Mouse (Mus musculus) liver, embryonic 15.5 days (tissue): ENCODE results near the gene Dusp7. TPM values are rescaled to one million over a fixed set of nuclear protein-coding genes. Genes with fewer than 3 reads are reported as not detected.

Experiments
- ATAC-seq: fragments of 200-750 bp; cut with Nextera tagmentation; 2 replicates; pipeline ENCODE4 v1.8.0; 2017; ENCODE audit warnings: moderate number of reproducible peaks, mild to moderate bottlenecking, moderate library complexity; ENCODE audit not compliant: insufficient read depth
- H3K27ac ChIP-seq: fragments of 300-500 bp; sonication (generic); replicated peaks from 2 replicates; pipeline ENCODE4 v1.5.1; 2015; ENCODE audit warnings: mild to moderate bottlenecking, inconsistent platforms
- H3K27me3 ChIP-seq: fragments of 300-500 bp; sonication (generic); 2 replicates; pipeline ENCODE4 v1.6.1; 2015; ENCODE audit warnings: mild to moderate bottlenecking, inconsistent platforms
- H3K36me3 ChIP-seq: fragments of 300-500 bp; sonication (generic); replicated peaks from 2 replicates; pipeline ENCODE4 v1.6.1; 2015; ENCODE audit warnings: moderate library complexity, mild to moderate bottlenecking, inconsistent platforms
- H3K4me1 ChIP-seq: fragments of 300-500 bp; sonication (generic); replicated peaks from 2 replicates; pipeline ENCODE4 v1.6.1; 2015; ENCODE audit warnings: inconsistent platforms
- H3K4me2 ChIP-seq: fragments of 300-500 bp; sonication (generic); 2 replicates; pipeline ENCODE4 v1.6.1; 2015; ENCODE audit warnings: moderate library complexity, mild to moderate bottlenecking, inconsistent platforms
- H3K4me3 ChIP-seq: fragments of 300-500 bp; sonication (generic); replicated peaks from 2 replicates; pipeline ENCODE4 v1.5.1; 2015; ENCODE audit warnings: mild to moderate bottlenecking, inconsistent platforms
- H3K9ac ChIP-seq: fragments of 300-500 bp; sonication (generic); 2 replicates; pipeline ENCODE4 v1.6.1; 2015; ENCODE audit warnings: moderate library complexity, mild to moderate bottlenecking, inconsistent platforms
- H3K9me3 ChIP-seq: fragments of 300-500 bp; sonication (generic); replicated peaks from 2 replicates; pipeline ENCODE4 v1.6.1; 2016; ENCODE audit warnings: inconsistent platforms
- WGBS: fragments of 180-500 bp; shearing (Covaris S2); methylation state at CpG from one replicate; pipeline ENCODE4 v1.1.7; 2015; ENCODE audit warnings: mixed read lengths; ENCODE audit not compliant: insufficient replicate concordance; 5-methylcytosine and 5-hydroxymethylcytosine counted together
- polyA plus RNA-seq: library from polyadenylated mRNA; unstranded; fragments of >200 nt; fragmentation: Nextera tagmentation; extraction: Ambion mirVana; gene quantifications from 2 replicates; pipeline ENCODE4 v1.2.1, GENCODE M21; 2015

Gene Dusp7
- polyA plus RNA-seq, 1 experiment from 2014 or later, result 3.4 TPM

- no peak overlapping the region for H3K4me2 ChIP-seq
- H3K4me1 ChIP-seq, result no peaks in the 10 kb centered on the region
- no peak overlapping the region for H3K4me3 ChIP-seq
- H3K27ac ChIP-seq, result no peak overlapping the region
- H3K9ac ChIP-seq, result no peak overlapping the region
- no peaks in the 10 kb centered on the region for H3K36me3 ChIP-seq
- no peak for ATAC-seq
- no peaks in the 10 kb centered on the region for H3K9me3 ChIP-seq
- WGBS, result 78% methylated on average over 6 of the region's 6 CpGs
- no peaks in the 10 kb centered on the region for H3K27me3 ChIP-seq
These were observed 29.3 kb upstream of the Dusp7 start for GRCm38 (mm10) chr9:106339173-106339558.

DNA sequence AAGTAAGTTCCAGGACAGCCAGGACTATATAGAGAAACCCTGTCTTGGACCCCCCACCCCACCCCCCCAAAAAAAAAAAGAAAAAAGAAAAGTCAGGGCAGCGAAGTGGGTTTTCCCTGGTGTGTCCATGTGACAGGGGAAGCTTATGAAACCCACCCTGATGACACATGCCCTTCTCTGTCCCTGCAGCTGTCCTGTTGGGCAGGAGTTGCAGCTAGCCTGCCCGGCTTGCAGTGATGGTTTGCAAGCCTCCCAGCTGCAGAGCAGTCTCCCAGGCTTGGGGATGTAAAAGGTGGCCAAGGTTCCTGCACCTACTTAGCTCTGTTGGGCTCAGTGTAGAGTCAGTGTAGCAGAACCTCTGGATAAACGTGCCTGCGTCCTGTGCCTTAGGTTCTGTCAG, 28.7 kb upstream of the Dusp7 start:
- no peaks in the 10 kb centered on the region for H3K27me3 ChIP-seq
- no peaks in the 10 kb centered on the region for H3K36me3 ChIP-seq
- no peak overlapping the region for H3K4me3 ChIP-seq
- H3K9ac ChIP-seq, result no peak overlapping the region
- WGBS, result 76% methylated on average over 4 of the region's 4 CpGs
- no peak overlapping the region for H3K27ac ChIP-seq
- no peaks in the 10 kb centered on the region for H3K4me1 ChIP-seq
- H3K4me2 ChIP-seq, result no peak overlapping the region
- ATAC-seq, result no peak
- no peaks in the 10 kb centered on the region for H3K9me3 ChIP-seq

DNA sequence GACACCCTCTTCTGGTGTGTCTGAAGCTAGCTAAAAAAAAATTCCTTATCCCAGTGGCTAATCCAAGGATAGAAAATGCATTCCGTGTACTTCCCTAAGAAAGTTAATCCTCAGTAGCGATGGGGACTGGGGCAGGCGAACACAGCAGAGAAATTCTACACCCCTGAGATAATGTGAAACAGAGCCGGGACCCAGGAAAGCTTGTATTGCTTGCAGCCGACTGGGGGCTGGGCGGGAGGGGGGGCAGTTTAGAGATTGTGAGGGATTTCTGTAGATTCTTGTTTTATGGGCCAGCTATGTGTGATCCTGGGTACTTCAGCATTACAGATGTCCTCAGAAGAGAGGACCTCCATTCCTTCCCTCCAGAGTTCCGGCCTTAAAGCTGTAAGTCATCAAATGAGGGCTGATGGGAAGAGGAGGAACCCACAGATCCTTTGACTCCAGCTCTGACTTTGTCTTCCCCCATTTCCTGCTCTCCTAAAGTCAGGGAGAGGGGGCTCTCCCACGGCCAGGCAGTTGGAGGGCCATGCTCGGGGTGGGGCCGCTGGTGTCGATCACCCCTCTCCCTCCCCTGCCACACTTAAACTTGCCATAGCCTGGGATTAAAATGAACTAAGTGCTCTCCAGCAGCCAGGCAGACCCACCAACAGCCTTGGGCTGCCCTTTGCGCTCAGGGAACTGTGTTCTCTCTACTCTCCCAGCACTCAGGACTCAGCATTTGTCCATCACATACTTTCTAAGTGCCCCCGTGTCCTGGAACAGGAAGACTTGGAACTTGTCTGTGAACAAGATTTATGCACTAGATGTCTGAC, 27.7 kb upstream of the Dusp7 start:
- H3K4me1 ChIP-seq, result no peaks in the 10 kb centered on the region
- 68% methylated on average over 13 of the region's 13 CpGs for WGBS
- no peak overlapping the region for H3K4me3 ChIP-seq
- no peaks in the 10 kb centered on the region for H3K9me3 ChIP-seq
- no peak overlapping the region for H3K9ac ChIP-seq
- H3K27me3 ChIP-seq, result no peaks in the 10 kb centered on the region
- ATAC-seq, result no peak
- H3K27ac ChIP-seq, result no peak overlapping the region
- no peaks in the 10 kb centered on the region for H3K36me3 ChIP-seq
- no peak overlapping the region for H3K4me2 ChIP-seq

GRCm38 (mm10) chr9:106341313-106341686, 27.1 kb upstream of the Dusp7 start:
- Histone ChIP-seq H3K4me3 (no peak overlapping the region), H3K4me2 (no peak overlapping the region), H3K9ac (no peak overlapping the region), H3K4me1 (no peaks in the 10 kb centered on the region), H3K36me3 (no peaks in the 10 kb centered on the region), H3K9me3 (no peaks in the 10 kb centered on the region), H3K27me3 (no peaks in the 10 kb centered on the region), H3K27ac (no peak overlapping the region)
- ATAC-seq, result no peak
- WGBS, result 51% methylated on average over 3 of the region's 3 CpGs

DNA sequence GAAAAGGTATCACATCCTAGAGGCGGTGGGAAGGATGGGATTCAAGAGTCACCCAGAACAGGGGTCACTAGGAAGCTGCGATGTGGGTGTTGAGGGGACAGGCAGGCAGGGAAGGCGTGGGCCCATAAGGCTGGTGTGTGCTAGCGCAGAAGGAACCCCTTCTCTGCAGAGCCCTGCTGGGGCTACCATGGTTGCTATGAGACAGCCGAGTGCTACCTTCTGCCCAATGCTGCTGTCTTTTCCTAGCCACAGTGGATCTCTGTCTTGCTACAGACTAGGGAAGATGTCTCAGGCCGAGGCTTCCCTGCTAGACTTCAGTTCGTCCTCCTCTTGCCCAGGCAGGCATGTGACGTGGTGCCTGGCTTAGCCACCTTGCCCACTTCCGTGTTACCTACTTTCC, 25.9 kb upstream of the Dusp7 start:
- no peaks in the 10 kb centered on the region for H3K9me3 ChIP-seq
- WGBS, result 76% methylated on average over 9 of the region's 9 CpGs
- H3K27ac ChIP-seq, result no peak overlapping the region

DNA sequence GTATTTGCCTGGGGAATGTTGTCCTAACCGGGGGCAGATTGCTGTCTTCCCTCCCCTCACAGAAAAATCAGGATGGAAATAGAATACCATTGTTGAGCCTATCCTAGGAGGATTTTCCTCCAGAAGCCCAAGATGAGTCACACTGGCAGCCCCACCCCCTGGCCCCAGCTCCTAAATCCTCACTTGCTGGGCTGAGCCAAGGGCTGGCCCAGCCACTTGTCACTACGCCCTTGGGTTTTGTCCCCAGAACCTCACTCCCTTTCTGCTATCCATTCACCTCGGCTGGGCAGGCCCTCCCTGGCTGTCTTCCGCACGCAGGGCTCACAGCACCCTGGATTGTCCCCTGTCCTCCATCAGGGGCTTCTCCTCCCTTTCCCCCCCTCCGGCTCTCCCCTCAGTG, 23.3 kb upstream of the Dusp7 start:
- H3K27me3 ChIP-seq, result no peaks in the 10 kb centered on the region
- no peak overlapping the region for H3K9ac ChIP-seq
- no peaks in the 10 kb centered on the region for H3K36me3 ChIP-seq
- no peak overlapping the region for H3K27ac ChIP-seq
- ATAC-seq, result no peak
- no peak overlapping the region for H3K4me3 ChIP-seq
- H3K4me2 ChIP-seq, result no peak overlapping the region
- WGBS, result 61% methylated on average over 6 of the region's 6 CpGs
- 0 out of 2 replicates have a peak, but pooled peaks cover 2% of the 10 kb centered on the region for H3K4me1 ChIP-seq
- no peaks in the 10 kb centered on the region for H3K9me3 ChIP-seq

More for the DNA sequence above, 25.9 kb upstream of the Dusp7 start:
- Histone ChIP-seq H3K4me1 (no peaks in the 10 kb centered on the region), H3K36me3 (no peaks in the 10 kb centered on the region), H3K27me3 (no peaks in the 10 kb centered on the region), H3K9ac (no peak overlapping the region), H3K4me2 (no peak overlapping the region), H3K4me3 (no peak overlapping the region)
- no peak for ATAC-seq

DNA sequence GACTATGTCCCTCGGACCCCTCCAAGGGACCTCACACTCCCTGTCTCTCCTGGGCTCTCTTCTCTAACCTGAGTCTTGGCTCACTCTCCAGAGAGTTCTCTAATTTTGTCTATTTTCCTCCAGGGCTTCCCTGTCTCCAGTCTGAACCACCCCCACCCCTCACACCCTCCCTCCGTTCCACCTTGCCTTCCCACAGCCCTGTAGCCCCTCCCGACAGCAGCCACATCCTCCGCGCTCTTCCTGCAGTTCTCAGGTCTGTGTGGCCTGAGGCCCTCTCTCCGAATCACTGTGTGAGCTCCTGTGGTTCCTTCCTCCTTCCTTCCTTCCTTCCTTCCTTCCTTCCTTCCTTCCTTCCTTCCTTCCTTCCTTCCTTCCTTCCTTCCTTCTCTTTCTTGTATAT, 22.8 kb upstream of the Dusp7 start:
- WGBS, result 57% methylated on average over 6 of the region's 6 CpGs
- Histone ChIP-seq H3K27ac (no peak overlapping the region), H3K27me3 (no peaks in the 10 kb centered on the region), H3K4me2 (no peak overlapping the region), H3K4me1 (0 out of 2 replicates have a peak, but pooled peaks cover 2% of the 10 kb centered on the region), H3K9me3 (no peaks in the 10 kb centered on the region), H3K4me3 (no peak overlapping the region), H3K36me3 (no peaks in the 10 kb centered on the region), H3K9ac (no peak overlapping the region)
- ATAC-seq, result no peak

GRCm38 (mm10) chr9:106348281-106348680, 20.2 kb upstream of the Dusp7 start:
- WGBS, result 74% methylated on average over 10 of the region's 10 CpGs
- Histone ChIP-seq H3K9me3 (no peaks in the 10 kb centered on the region), H3K4me3 (no peak overlapping the region), H3K27ac (0 out of 2 replicates have a peak overlapping the region, but pooled peaks have one; percentile 6), H3K36me3 (no peaks in the 10 kb centered on the region), H3K9ac (no peak overlapping the region), H3K4me1 (peaks cover 7% of the 10 kb centered on the region; the same call in 1 of the 2 replicates), H3K27me3 (no peaks in the 10 kb centered on the region), H3K4me2 (no peak overlapping the region)
- ATAC-seq, result no peak

DNA sequence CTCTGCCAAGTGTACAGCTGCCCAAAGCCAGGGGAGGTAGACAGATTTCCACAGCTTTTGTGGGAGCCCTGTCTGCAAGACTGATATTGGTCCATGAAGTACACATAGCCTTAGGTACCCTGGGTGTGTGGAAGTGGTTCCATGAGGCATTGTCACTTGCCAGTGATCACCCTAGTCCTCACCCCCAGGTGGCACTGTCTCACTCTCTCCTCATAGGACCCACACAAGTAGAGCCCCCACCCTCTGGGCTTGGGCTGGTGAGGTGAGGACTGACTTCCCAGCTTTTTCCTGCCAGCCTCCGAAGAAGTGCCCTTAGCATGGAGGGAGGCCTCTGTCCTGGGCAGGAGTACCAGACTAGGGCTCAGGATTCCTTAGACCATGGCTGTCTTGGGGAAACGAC, 19.4 kb upstream of the Dusp7 start:
- Histone ChIP-seq H3K36me3 (no peaks in the 10 kb centered on the region), H3K9me3 (no peaks in the 10 kb centered on the region), H3K4me3 (no peak overlapping the region), H3K27me3 (no peaks in the 10 kb centered on the region), H3K27ac (no peak overlapping the region), H3K9ac (no peak overlapping the region), H3K4me2 (no peak overlapping the region), H3K4me1 (peaks cover 7% of the 10 kb centered on the region; the same call in 1 of the 2 replicates)
- ATAC-seq, result no peak
- WGBS, result 44% methylated on average over 2 of the region's 2 CpGs

DNA sequence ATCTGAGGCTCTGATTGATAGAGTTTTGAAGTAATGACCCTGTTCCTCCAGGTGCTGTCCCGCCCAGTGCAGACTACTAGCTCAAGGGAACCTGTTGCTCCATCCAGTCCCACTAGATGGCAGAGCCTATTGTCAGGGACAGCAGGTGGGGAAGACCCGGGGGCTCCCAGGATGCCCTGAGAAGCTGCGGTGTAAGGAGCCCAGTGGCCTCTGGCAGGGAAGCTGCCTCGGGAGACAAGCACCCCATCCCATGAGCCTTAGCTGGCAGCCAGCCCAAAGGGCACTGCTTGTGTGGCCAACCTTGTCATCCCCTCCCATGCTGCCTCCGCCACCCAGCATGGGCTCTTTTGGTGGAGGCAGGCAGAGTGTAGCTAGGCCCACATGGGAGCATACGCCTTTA, 17.3 kb upstream of the Dusp7 start:
- 63% methylated on average over 6 of the region's 6 CpGs for whole genome bisulfite sequencing
- Histone ChIP-seq H3K4me3 (no peak overlapping the region), H3K4me1 (peaks cover 7% of the 10 kb centered on the region), H3K36me3 (no peaks in the 10 kb centered on the region), H3K9ac (no peak overlapping the region), H3K27me3 (no peaks in the 10 kb centered on the region), H3K9me3 (no peaks in the 10 kb centered on the region), H3K27ac (no peak overlapping the region), H3K4me2 (no peak overlapping the region)
- no peak for ATAC-seq

DNA sequence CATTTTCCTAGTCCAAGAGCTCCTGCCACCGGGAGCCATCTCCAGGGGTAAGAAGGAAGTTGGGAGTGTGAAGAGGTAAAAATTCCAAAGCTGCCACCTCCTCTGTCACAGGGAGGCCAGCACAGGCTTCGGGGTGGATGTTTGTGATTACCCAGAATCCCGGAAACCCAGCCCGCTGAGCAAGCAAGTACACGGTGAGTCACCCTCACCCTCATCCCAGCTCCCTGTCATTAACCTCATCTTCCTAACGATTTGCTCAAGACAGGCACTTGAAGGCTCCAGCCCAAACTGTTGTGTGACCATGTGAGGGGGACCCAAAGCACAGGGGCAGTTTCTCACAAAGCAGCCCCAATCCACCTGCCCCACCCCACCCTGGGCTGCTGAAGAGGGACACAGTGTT, 14.7 kb upstream of the Dusp7 start:
- peak; percentile 18; the same call in 1 of the 2 replicates for ATAC-seq
- Histone ChIP-seq H3K4me3 (no peak overlapping the region), H3K4me2 (no peak overlapping the region), H3K27me3 (no peaks in the 10 kb centered on the region), H3K9me3 (no peaks in the 10 kb centered on the region), H3K27ac (no peak overlapping the region), H3K36me3 (no peaks in the 10 kb centered on the region), H3K9ac (no peak overlapping the region), H3K4me1 (peaks cover 7% of the 10 kb centered on the region)
- WGBS, result 42% methylated on average over 6 of the region's 6 CpGs

GRCm38 (mm10) chr9:106354810-106355209, 13.6 kb upstream of the Dusp7 start:
- Histone ChIP-seq H3K4me1 (peaks cover 5% of the 10 kb centered on the region), H3K4me2 (no peak overlapping the region), H3K27me3 (no peaks in the 10 kb centered on the region), H3K27ac (no peak overlapping the region), H3K9me3 (no peaks in the 10 kb centered on the region), H3K9ac (no peak overlapping the region), H3K4me3 (no peak overlapping the region), H3K36me3 (no peaks in the 10 kb centered on the region)
- WGBS, result 75% methylated on average over 6 of the region's 6 CpGs
- no peak for ATAC-seq
